Mouse (Mus musculus): ENCODE measurements around the gene Cyb561d2.

DNA sequence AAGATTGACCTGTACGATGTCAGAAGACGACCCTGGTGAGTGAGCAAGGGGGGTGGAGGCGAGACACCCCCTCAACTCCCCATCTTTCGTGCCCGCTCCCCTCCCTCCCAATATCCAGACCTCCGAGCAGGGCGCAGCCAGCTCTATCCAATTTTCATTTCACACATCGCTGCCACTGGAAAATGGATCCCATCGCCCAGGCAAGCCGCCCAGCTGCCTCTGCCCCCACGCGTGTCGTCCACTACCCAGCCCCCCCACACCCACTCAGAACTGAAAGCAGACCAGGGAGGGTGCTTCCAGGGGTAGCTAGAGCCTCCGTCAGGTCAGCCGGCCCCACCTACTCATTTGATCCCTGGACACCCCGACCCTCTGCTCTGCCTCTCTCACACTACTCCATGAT lies 29.7 kb downstream of the Cyb561d2 start:
- TF ChIP-seq GATA1 (IDR thresholded peaks at IDR 0.05; ENCODE audit: low read length) (no peak), TAL1 (IDR thresholded peaks at IDR 0.05; ENCODE audit: low read length) (no peak)

All from erythroblast, embryonic 14.5 days (primary cell).